Mouse (Mus musculus): ENCODE measurements around the gene Grm4.

- TF ChIP-seq CEBPB (IDR thresholded peaks at IDR 0.05; ENCODE audit: insufficient read depth, poor library complexity, severe bottlenecking) (no peak), POLR2A (IDR thresholded peaks at IDR 0.05; ENCODE audit: insufficient read length, low read depth) (no peak), TCF3 (IDR thresholded peaks at IDR 0.05; ENCODE audit: insufficient read length, low read depth) (no peak), MAX (IDR thresholded peaks at IDR 0.05; ENCODE audit: low read depth) (no peak), MYOG (IDR thresholded peaks at IDR 0.05; ENCODE audit: control insufficient read depth in 1 of 3, insufficient read depth in 1 of 3, insufficient read length in 2 of 3, low read depth in 2 of 3) (no peak), POLR2AphosphoS2 (IDR thresholded peaks at IDR 0.05; ENCODE audit: insufficient read length, low read depth) (no peak), TCF12 (IDR thresholded peaks at IDR 0.05; ENCODE audit: insufficient read depth, poor library complexity, severe bottlenecking) (no peak)
These were observed 22.1 kb downstream of the Grm4 start for GRCm38 (mm10) chr17:27499080-27499479.

All from myocyte (in vitro differentiated cells).